Mouse (Mus musculus): Measurements from ENCODE around the gene Nkiras2. TPM values are rescaled to one million over a fixed set of nuclear protein-coding genes. Genes with fewer than 3 reads are reported as not detected.
A peak's percentile ranks its signal among the peaks of the same experiment; 100 is the strongest.

Gene Nkiras2
- polyA plus RNA-seq, 1 experiment from 2014 or later, result 125 TPM

GRCm38 (mm10) chr11:100617480-100617879 is 1.6 kb upstream of the Nkiras2 start:
- 94% methylated on average over 4 of the region's 4 CpGs for WGBS
- no peak for ATAC-seq (ENCODE audit: low FRiP score, low TSS enrichment)
- H3K9ac ChIP-seq (replicated peaks; ENCODE audit: low read length), result no peak overlapping the region; the same call in 1 of the 2 replicates

GRCm38 (mm10) chr11:100619485-100619975 is 486 bp downstream of the Nkiras2 start:
- peak overlapping the region; percentile 83 for H3K4me2 ChIP-seq (ENCODE audit: low read length)

More at GRCm38 (mm10) chr11:100617480-100617879, 1.6 kb upstream of the Nkiras2 start:
- H3K27ac ChIP-seq (replicated peaks; ENCODE audit: low read depth, low read length), result no peak overlapping the region
- H3K4me1 ChIP-seq (ENCODE audit: control insufficient read depth, insufficient read depth, low read length), result peaks cover 18% of the 10 kb centered on the region
- H3K36me3 ChIP-seq (ENCODE audit: control insufficient read depth, insufficient read depth, low read length), result no peaks in the 10 kb centered on the region
- H3K4me2 ChIP-seq (ENCODE audit: low read length), result peak overlapping the region; percentile 83
- peak overlapping the region; percentile 90; the same call in 1 of the 2 replicates for H3K4me3 ChIP-seq (replicated peaks; ENCODE audit: low read depth, low read length)
- no peaks in the 10 kb centered on the region for H3K27me3 ChIP-seq (ENCODE audit: control insufficient read depth, insufficient read depth, low read length)
- no peaks in the 10 kb centered on the region for H3K9me3 ChIP-seq (ENCODE audit: control insufficient read depth, low read length)
- no peak for DNase-seq

GRCm38 (mm10) chr11:100619982-100620381 is 938 bp downstream of the Nkiras2 start, which contains the start of gene Dnajc7:
Gene Dnajc7, minus strand, starts transcription at chr11:100620168.
- no peak for ATAC-seq (ENCODE audit: low FRiP score, low TSS enrichment)

More at GRCm38 (mm10) chr11:100619485-100619975, 486 bp downstream of the Nkiras2 start:
- WGBS, result under 1% methylated on average over 40 of the region's 40 CpGs
- H3K4me3 ChIP-seq (replicated peaks; ENCODE audit: low read depth, low read length), result peak overlapping the region; percentile 90
- H3K27ac ChIP-seq (replicated peaks; ENCODE audit: low read depth, low read length), result peak overlapping the region; percentile 95
- H3K9ac ChIP-seq (replicated peaks; ENCODE audit: low read length), result peak overlapping the region; percentile 91
- ATAC-seq (ENCODE audit: low FRiP score, low TSS enrichment) (peak; percentile 96), DNase-seq (peak; percentile 99)
- H3K4me1 ChIP-seq (ENCODE audit: control insufficient read depth, insufficient read depth, low read length), result peaks cover 29% of the 10 kb centered on the region
- H3K36me3 ChIP-seq (ENCODE audit: control insufficient read depth, insufficient read depth, low read length), result no peaks in the 10 kb centered on the region
- no peaks in the 10 kb centered on the region for H3K27me3 ChIP-seq (ENCODE audit: control insufficient read depth, insufficient read depth, low read length)
- H3K9me3 ChIP-seq (ENCODE audit: control insufficient read depth, low read length), result no peaks in the 10 kb centered on the region

GRCm38 (mm10) chr11:100622714-100623113 is 3.7 kb downstream of the Nkiras2 start:
- no peaks in the 10 kb centered on the region for H3K27me3 ChIP-seq (ENCODE audit: control insufficient read depth, insufficient read depth, low read length)
- peak overlapping the region; percentile 89 for H3K9ac ChIP-seq (replicated peaks; ENCODE audit: low read length)
- H3K9me3 ChIP-seq (ENCODE audit: control insufficient read depth, low read length), result no peaks in the 10 kb centered on the region
- H3K4me1 ChIP-seq (ENCODE audit: control insufficient read depth, insufficient read depth, low read length), result peaks cover 25% of the 10 kb centered on the region
- ATAC-seq (ENCODE audit: low FRiP score, low TSS enrichment) (peak; percentile 66), DNase-seq (peak; percentile 96)
- peak overlapping the region; percentile 79 for H3K4me3 ChIP-seq (replicated peaks; ENCODE audit: low read depth, low read length)
- under 1% methylated on average over 24 of the region's 24 CpGs for WGBS
- H3K27ac ChIP-seq (replicated peaks; ENCODE audit: low read depth, low read length), result peak overlapping the region; percentile 81
- peaks cover 25% of the 10 kb centered on the region for H3K36me3 ChIP-seq (ENCODE audit: control insufficient read depth, insufficient read depth, low read length)
- H3K4me2 ChIP-seq (ENCODE audit: low read length), result peak overlapping the region; percentile 72

More at GRCm38 (mm10) chr11:100619982-100620381, 938 bp downstream of the Nkiras2 start, which contains the start of gene Dnajc7:
- Histone ChIP-seq H3K27me3 (ENCODE audit: control insufficient read depth, insufficient read depth, low read length) (no peaks in the 10 kb centered on the region), H3K4me3 (replicated peaks; ENCODE audit: low read depth, low read length) (peak within 1 kb of the TSS; percentile 90), H3K27ac (replicated peaks; ENCODE audit: low read depth, low read length) (peak within 1 kb of the TSS; percentile 95), H3K36me3 (ENCODE audit: control insufficient read depth, insufficient read depth, low read length) (peaks cover 3% of the 10 kb centered on the region), H3K4me1 (ENCODE audit: control insufficient read depth, insufficient read depth, low read length) (peaks cover 29% of the 10 kb centered on the region), H3K9ac (replicated peaks; ENCODE audit: low read length) (peak within 1 kb of the TSS; percentile 91), H3K4me2 (ENCODE audit: low read length) (peak within 1 kb of the TSS; percentile 83), H3K9me3 (ENCODE audit: control insufficient read depth, low read length) (no peaks in the 10 kb centered on the region)
- under 1% methylated on average over 11 of the region's 11 CpGs for WGBS
- DNase-seq, result no peak

- H3K4me2 ChIP-seq (ENCODE audit: low read length), result peak overlapping the region; percentile 72
- H3K27me3 ChIP-seq (ENCODE audit: control insufficient read depth, insufficient read depth, low read length), result no peaks in the 10 kb centered on the region
- DNase-seq, result peak; percentile 37
- H3K27ac ChIP-seq (replicated peaks; ENCODE audit: low read depth, low read length), result no peak overlapping the region
- no peaks in the 10 kb centered on the region for H3K9me3 ChIP-seq (ENCODE audit: control insufficient read depth, low read length)
- H3K4me3 ChIP-seq (replicated peaks; ENCODE audit: low read depth, low read length), result 0 out of 2 replicates have a peak overlapping the region, but pooled peaks have one; percentile 79
- 62% methylated on average over 5 of the region's 5 CpGs for WGBS
- peaks cover 20% of the 10 kb centered on the region for H3K4me1 ChIP-seq (ENCODE audit: control insufficient read depth, insufficient read depth, low read length)
- peaks cover 25% of the 10 kb centered on the region for H3K36me3 ChIP-seq (ENCODE audit: control insufficient read depth, insufficient read depth, low read length)
- H3K9ac ChIP-seq (replicated peaks; ENCODE audit: low read length), result no peak overlapping the region
- no peak for ATAC-seq (ENCODE audit: low FRiP score, low TSS enrichment)
Measured at GRCm38 (mm10) chr11:100623867-100624266, 4.8 kb downstream of the Nkiras2 start.

- Histone ChIP-seq H3K36me3 (ENCODE audit: control insufficient read depth, insufficient read depth, low read length) (peaks cover 25% of the 10 kb centered on the region), H3K4me3 (replicated peaks; ENCODE audit: low read depth, low read length) (no peak overlapping the region), H3K4me2 (ENCODE audit: low read length) (no peak overlapping the region; the same call in 1 of the 2 replicates), H3K27ac (replicated peaks; ENCODE audit: low read depth, low read length) (no peak overlapping the region), H3K27me3 (ENCODE audit: control insufficient read depth, insufficient read depth, low read length) (no peaks in the 10 kb centered on the region), H3K9me3 (ENCODE audit: control insufficient read depth, low read length) (no peaks in the 10 kb centered on the region), H3K4me1 (ENCODE audit: control insufficient read depth, insufficient read depth, low read length) (peaks cover 16% of the 10 kb centered on the region), H3K9ac (replicated peaks; ENCODE audit: low read length) (no peak overlapping the region)
- WGBS, result 94% methylated on average over 23 of the region's 23 CpGs
- ATAC-seq (ENCODE audit: low FRiP score, low TSS enrichment), result no peak
- DNase-seq, result no peak
Measured at GRCm38 (mm10) chr11:100625754-100626700, 7.0 kb downstream of the Nkiras2 start.

- no peak overlapping the region for H3K4me2 ChIP-seq (ENCODE audit: low read length)
- peak; percentile 79 for DNase-seq
- WGBS, result 25% methylated on average over 9 of the region's 9 CpGs
- H3K36me3 ChIP-seq (ENCODE audit: control insufficient read depth, insufficient read depth, low read length), result peaks cover 25% of the 10 kb centered on the region
- no peaks in the 10 kb centered on the region for H3K27me3 ChIP-seq (ENCODE audit: control insufficient read depth, insufficient read depth, low read length)
- H3K9ac ChIP-seq (replicated peaks; ENCODE audit: low read length), result no peak overlapping the region
- no peaks in the 10 kb centered on the region for H3K9me3 ChIP-seq (ENCODE audit: control insufficient read depth, low read length)
- no peak overlapping the region for H3K27ac ChIP-seq (replicated peaks; ENCODE audit: low read depth, low read length)
- ATAC-seq (ENCODE audit: low FRiP score, low TSS enrichment), result no peak
- H3K4me3 ChIP-seq (replicated peaks; ENCODE audit: low read depth, low read length), result no peak overlapping the region
- peaks cover 15% of the 10 kb centered on the region for H3K4me1 ChIP-seq (ENCODE audit: control insufficient read depth, insufficient read depth, low read length)
Measured at GRCm38 (mm10) chr11:100626701-100627195, 7.7 kb downstream of the Nkiras2 start.

GRCm38 (mm10) chr11:100628056-100628455 is 9.0 kb downstream of the Nkiras2 start:
- Histone ChIP-seq H3K27me3 (ENCODE audit: control insufficient read depth, insufficient read depth, low read length) (no peaks in the 10 kb centered on the region), H3K4me1 (ENCODE audit: control insufficient read depth, insufficient read depth, low read length) (peaks cover 15% of the 10 kb centered on the region), H3K4me3 (replicated peaks; ENCODE audit: low read depth, low read length) (no peak overlapping the region), H3K36me3 (ENCODE audit: control insufficient read depth, insufficient read depth, low read length) (peaks cover 25% of the 10 kb centered on the region), H3K27ac (replicated peaks; ENCODE audit: low read depth, low read length) (no peak overlapping the region), H3K4me2 (ENCODE audit: low read length) (no peak overlapping the region), H3K9ac (replicated peaks; ENCODE audit: low read length) (no peak overlapping the region; the same call in 1 of the 2 replicates), H3K9me3 (ENCODE audit: control insufficient read depth, low read length) (no peaks in the 10 kb centered on the region)
- DNase-seq (no peak), ATAC-seq (ENCODE audit: low FRiP score, low TSS enrichment) (no peak)
- WGBS, result 89% methylated on average over 5 of the region's 5 CpGs
